Mouse (Mus musculus) neural tube, embryonic 11.5 days (tissue): ENCODE results near the gene Rhot1. TPM values are rescaled to one million over a fixed set of nuclear protein-coding genes. Genes with fewer than 3 reads are reported as not detected.

Source experiments
- ATAC-seq: fragments of 200-750 bp; cut with Nextera tagmentation; 2 replicates; pipeline ENCODE4 v1.8.0; 2017; ENCODE audit warnings: moderate number of reproducible peaks, mild to moderate bottlenecking, moderate TSS enrichment, moderate library complexity; ENCODE audit not compliant: insufficient read depth, low FRiP score, low TSS enrichment
- DNase-seq: peaks from one replicate; pipeline ENCODE4 v3.0.0-alpha.2; 2015; ENCODE audit warnings: low spot score
- H3K27ac ChIP-seq: fragments of 300-500 bp; sonication (generic); 2 replicates; pipeline ENCODE4 v1.5.1; 2014; ENCODE audit warnings: low read depth, mild to moderate bottlenecking, low read length
- H3K27me3 ChIP-seq: fragments of 300-500 bp; sonication (generic); 2 replicates; pipeline ENCODE4 v1.6.1; 2014; ENCODE audit warnings: mild to moderate bottlenecking, low read length, mixed read lengths; ENCODE audit not compliant: control insufficient read depth, insufficient read depth
- H3K36me3 ChIP-seq: fragments of 300-500 bp; sonication (generic); 2 replicates; pipeline ENCODE4 v1.6.1; 2014; ENCODE audit warnings: mild to moderate bottlenecking, low read length, moderate library complexity, mixed read lengths; ENCODE audit not compliant: control insufficient read depth, insufficient read depth
- H3K4me1 ChIP-seq: fragments of 300-500 bp; sonication (generic); 2 replicates; pipeline ENCODE4 v1.6.1; 2014; ENCODE audit warnings: low read length, mixed read lengths; ENCODE audit not compliant: control insufficient read depth, insufficient read depth
- H3K4me2 ChIP-seq: fragments of 300-500 bp; sonication (generic); 2 replicates; pipeline ENCODE4 v1.6.1; 2014; ENCODE audit warnings: low read depth, mild to moderate bottlenecking, moderate library complexity
- H3K4me3 ChIP-seq: fragments of 300-500 bp; sonication (generic); 2 replicates; pipeline ENCODE4 v1.5.1; 2014; ENCODE audit warnings: low read depth, low read length
- H3K9ac ChIP-seq: fragments of 300-500 bp; sonication (generic); 2 replicates; pipeline ENCODE4 v1.6.1; 2014; ENCODE audit warnings: mild to moderate bottlenecking, low read length
- H3K9me3 ChIP-seq: fragments of 300-500 bp; sonication (generic); 2 replicates; pipeline ENCODE4 v1.6.1; 2016; ENCODE audit warnings: low read length; ENCODE audit not compliant: control insufficient read depth
- WGBS: fragments of 180-500 bp; shearing (Covaris S2); extraction: QIAGEN DNeasy Blood & Tissue Kit; methylation state at CpG from one replicate; pipeline ENCODE4 v1.1.7; 2014; 5-methylcytosine and 5-hydroxymethylcytosine counted together
- polyA plus RNA-seq: library from polyadenylated mRNA; unstranded; fragments of >200 nt; fragmentation: Nextera tagmentation; extraction: Ambion mirVana; gene quantifications from 2 replicates; pipeline ENCODE4 v1.2.1, GENCODE M21; 2014

Gene Rhot1
- polyA plus RNA-seq, 1 experiment from 2014 or later, result 70.6 TPM

GRCm38 (mm10) chr11:80313944-80314343, 105.1 kb downstream of the Rhot1 start:
- Histone ChIP-seq H3K9ac (no peak overlapping the region), H3K27me3 (no peaks in the 10 kb centered on the region), H3K4me1 (peaks cover 58% of the 10 kb centered on the region), H3K4me3 (no peak overlapping the region), H3K36me3 (no peaks in the 10 kb centered on the region), H3K9me3 (no peaks in the 10 kb centered on the region), H3K27ac (peak overlapping the region; percentile 95), H3K4me2 (no peak overlapping the region)
- no peak for DNase-seq
- ATAC-seq, result no peak
- 67% methylated on average over 4 of the region's 4 CpGs for WGBS

GRCm38 (mm10) chr11:80315743-80316639, 107.2 kb downstream of the Rhot1 start:
- Histone ChIP-seq H3K4me2 (no peak overlapping the region), H3K4me3 (no peak overlapping the region), H3K4me1 (peaks cover 58% of the 10 kb centered on the region), H3K36me3 (no peaks in the 10 kb centered on the region), H3K27me3 (no peaks in the 10 kb centered on the region), H3K9me3 (no peaks in the 10 kb centered on the region), H3K27ac (peak overlapping the region; percentile 69), H3K9ac (peak overlapping the region; percentile 23; the same call in 1 of the 2 replicates)
- 48% methylated on average over 10 of the region's 10 CpGs for WGBS
- ATAC-seq (peak; percentile 48), DNase-seq (peak; percentile 71)

Other genes with a start within 250 kb of the Rhot1 start
- gene Utp6, start 246.6 kb upstream of the Rhot1 start, polyA plus RNA-seq, result 84.3 and 87.2 TPM in 2 replicates
- gene Suz12, start 215.9 kb upstream of the Rhot1 start, polyA plus RNA-seq, result 21.3 TPM in 2 replicates
- 34.6 and 39.2 TPM in 2 replicates for gene Crlf3, start 128.0 kb upstream of the Rhot1 start, polyA plus RNA-seq
- gene Atad5, start 119.6 kb upstream of the Rhot1 start, polyA plus RNA-seq, result 14.2 and 15.6 TPM in 2 replicates
- 28.5 and 32.4 TPM in 2 replicates for gene Tefm, start 66.8 kb upstream of the Rhot1 start, polyA plus RNA-seq
- 0.84 and 1.5 TPM in 2 replicates for gene Adap2, start 54.9 kb upstream of the Rhot1 start, polyA plus RNA-seq
- gene Rnf135, start 25.2 kb upstream of the Rhot1 start, polyA plus RNA-seq, result 2.9 and 3.3 TPM in 2 replicates
- 33.5 and 42.7 TPM in 2 replicates for gene Rhbdl3, start 91.9 kb downstream of the Rhot1 start, polyA plus RNA-seq
- gene 5730455P16Rik, start 169.0 kb downstream of the Rhot1 start, polyA plus RNA-seq, result 23.1 and 26.2 TPM in 2 replicates
- gene Zfp207, start 174.3 kb downstream of the Rhot1 start, polyA plus RNA-seq, result 307 and 321 TPM in 2 replicates
- gene Psmd11, start 219.6 kb downstream of the Rhot1 start, polyA plus RNA-seq, result 307 and 313 TPM in 2 replicates